Mouse (Mus musculus): ENCODE data around the gene Serp2. TPM values are rescaled to one million over a fixed set of nuclear protein-coding genes. Genes with fewer than 3 reads are reported as not detected.
A peak's percentile ranks its signal among the peaks of the same experiment; 100 is the strongest.

The Serp2 gene
- total RNA-seq, 1 experiment = 3.5 TPM

GRCm38 (mm10) chr14:76599706-76600105 is 43.0 kb upstream of the Serp2 start:
- in situ Hi-C loops (cut with MboI; ENCODE audit: low sequenced_read_pairs in 2 of 2, unreplicated experiment in 2 of 2) = no loop called here
- no peak overlapping the region for H3K27ac ChIP-seq (ENCODE audit: insufficient read depth, low read depth, low read length, poor library complexity, severe bottlenecking)
- TF ChIP-seq HCFC1 (IDR thresholded peaks at IDR 0.05; ENCODE audit: borderline replicate concordance, insufficient read depth, low read length) = no peak
- no peak for TF ChIP-seq ZC3H11A (IDR thresholded peaks at IDR 0.05; ENCODE audit: borderline replicate concordance, low read depth, low read length)
- no peak for TF ChIP-seq ZNF384 (IDR thresholded peaks at IDR 0.05; ENCODE audit: low read depth, low read length)
- no peak for TF ChIP-seq CHD2 (IDR thresholded peaks at IDR 0.05; ENCODE audit: low read depth, low read length)
- no peak for TF ChIP-seq MAFK (IDR thresholded peaks at IDR 0.05; ENCODE audit: insufficient read depth, low read depth, low read length)
- no peaks in the 10 kb centered on the region for H3K36me3 ChIP-seq (ENCODE audit: control insufficient read depth, insufficient read depth, low read length, poor library complexity, severe bottlenecking)
- DNase-seq (ENCODE audit: low read depth, low spot score) = no peak
- H3K4me1 ChIP-seq (ENCODE audit: control insufficient read depth in 2 of 2, insufficient read depth in 2 of 2, low read length in 2 of 2, poor library complexity in 1 of 2) = peaks cover 0 to 15% of the 10 kb centered on the region in 2 experiments; a peak in 3 of 4 replicates
- H3K4me3 ChIP-seq (ENCODE audit: insufficient read depth in 1 of 2, low read depth in 1 of 2, low read length in 2 of 2, poor library complexity in 1 of 2, severe bottlenecking in 1 of 2) = no peak overlapping the region
- H3K9ac ChIP-seq (ENCODE audit: insufficient read depth, low read depth, low read length, poor library complexity, severe bottlenecking) = no peak overlapping the region
- H3K9me3 ChIP-seq (ENCODE audit: control insufficient read depth, insufficient read depth, low read depth, low read length) = no peaks in the 10 kb centered on the region

GRCm38 (mm10) chr14:76598518-76599216 is 42.0 kb upstream of the Serp2 start:
- peak; percentile 43 for DNase-seq (ENCODE audit: low read depth, low spot score)
- Histone ChIP-seq H3K36me3 (ENCODE audit: control insufficient read depth, insufficient read depth, low read length, poor library complexity, severe bottlenecking) (no peaks in the 10 kb centered on the region), H3K9me3 (ENCODE audit: control insufficient read depth, insufficient read depth, low read depth, low read length) (no peaks in the 10 kb centered on the region), H3K4me3 (ENCODE audit: insufficient read depth in 1 of 2, low read depth in 1 of 2, low read length in 2 of 2, poor library complexity in 1 of 2, severe bottlenecking in 1 of 2) (peak overlapping the region; percentile 18 to 60), H3K4me1 (ENCODE audit: control insufficient read depth in 2 of 2, insufficient read depth in 2 of 2, low read length in 2 of 2, poor library complexity in 1 of 2) (peaks cover 0 to 15% of the 10 kb centered on the region in 2 experiments; a peak in 3 of 4 replicates), H3K9ac (ENCODE audit: insufficient read depth, low read depth, low read length, poor library complexity, severe bottlenecking) (peak overlapping the region; percentile 60), H3K27ac (ENCODE audit: insufficient read depth, low read depth, low read length, poor library complexity, severe bottlenecking) (peak overlapping the region; percentile 70)
- no peak for TF ChIP-seq CHD2 (IDR thresholded peaks at IDR 0.05; ENCODE audit: low read depth, low read length)
- TF ChIP-seq MAFK (IDR thresholded peaks at IDR 0.05; ENCODE audit: insufficient read depth, low read depth, low read length) = no peak
- TF ChIP-seq HCFC1 (IDR thresholded peaks at IDR 0.05; ENCODE audit: borderline replicate concordance, insufficient read depth, low read length) = no peak
- TF ChIP-seq ZC3H11A (IDR thresholded peaks at IDR 0.05; ENCODE audit: borderline replicate concordance, low read depth, low read length) = no peak
- no peak for TF ChIP-seq ZNF384 (IDR thresholded peaks at IDR 0.05; ENCODE audit: low read depth, low read length)
- in situ Hi-C loops (cut with MboI; ENCODE audit: low sequenced_read_pairs in 2 of 2, unreplicated experiment in 2 of 2) = no loop called here

GRCm38 (mm10) chr14:76597751-76598150 is 41.1 kb upstream of the Serp2 start:
- TF ChIP-seq MAFK (IDR thresholded peaks at IDR 0.05; ENCODE audit: insufficient read depth, low read depth, low read length) = no peak
- no peak for TF ChIP-seq ZC3H11A (IDR thresholded peaks at IDR 0.05; ENCODE audit: borderline replicate concordance, low read depth, low read length)
- no peak for TF ChIP-seq ZNF384 (IDR thresholded peaks at IDR 0.05; ENCODE audit: low read depth, low read length)
- no peak for TF ChIP-seq CHD2 (IDR thresholded peaks at IDR 0.05; ENCODE audit: low read depth, low read length)
- Histone ChIP-seq H3K4me1 (ENCODE audit: control insufficient read depth in 2 of 2, insufficient read depth in 2 of 2, low read length in 2 of 2, poor library complexity in 1 of 2) (peaks cover 0 to 17% of the 10 kb centered on the region in 2 experiments; a peak in 3 of 4 replicates), H3K36me3 (ENCODE audit: control insufficient read depth, insufficient read depth, low read length, poor library complexity, severe bottlenecking) (no peaks in the 10 kb centered on the region), H3K4me3 (ENCODE audit: insufficient read depth in 1 of 2, low read depth in 1 of 2, low read length in 2 of 2, poor library complexity in 1 of 2, severe bottlenecking in 1 of 2) (no peak overlapping the region), H3K9me3 (ENCODE audit: control insufficient read depth, insufficient read depth, low read depth, low read length) (no peaks in the 10 kb centered on the region), H3K9ac (ENCODE audit: insufficient read depth, low read depth, low read length, poor library complexity, severe bottlenecking) (no peak overlapping the region), H3K27ac (ENCODE audit: insufficient read depth, low read depth, low read length, poor library complexity, severe bottlenecking) (no peak overlapping the region)
- DNase-seq (ENCODE audit: low read depth, low spot score) = no peak
- in situ Hi-C loops (cut with MboI; ENCODE audit: low sequenced_read_pairs in 2 of 2, unreplicated experiment in 2 of 2) = no loop called here

- H3K9ac ChIP-seq (ENCODE audit: insufficient read depth, low read depth, low read length, poor library complexity, severe bottlenecking) = no peak overlapping the region
- no peaks in the 10 kb centered on the region for H3K36me3 ChIP-seq (ENCODE audit: control insufficient read depth, insufficient read depth, low read length, poor library complexity, severe bottlenecking)
- DNase-seq (ENCODE audit: low read depth, low spot score) = no peak
- H3K9me3 ChIP-seq (ENCODE audit: control insufficient read depth, insufficient read depth, low read depth, low read length) = no peaks in the 10 kb centered on the region
- in situ Hi-C loops (cut with MboI; ENCODE audit: low sequenced_read_pairs in 2 of 2, unreplicated experiment in 2 of 2) = no loop called here
- H3K4me3 ChIP-seq (ENCODE audit: insufficient read depth in 1 of 2, low read depth in 1 of 2, low read length in 2 of 2, poor library complexity in 1 of 2, severe bottlenecking in 1 of 2) = no peak overlapping the region
- peaks cover 0 to 17% of the 10 kb centered on the region in 2 experiments; a peak in 3 of 4 replicates for H3K4me1 ChIP-seq (ENCODE audit: control insufficient read depth in 2 of 2, insufficient read depth in 2 of 2, low read length in 2 of 2, poor library complexity in 1 of 2)
- TF ChIP-seq ZNF384 (IDR thresholded peaks at IDR 0.05; ENCODE audit: low read depth, low read length) = no peak
- TF ChIP-seq CHD2 (IDR thresholded peaks at IDR 0.05; ENCODE audit: low read depth, low read length) = no peak
- no peak for TF ChIP-seq ZC3H11A (IDR thresholded peaks at IDR 0.05; ENCODE audit: borderline replicate concordance, low read depth, low read length)
- TF ChIP-seq HCFC1 (IDR thresholded peaks at IDR 0.05; ENCODE audit: borderline replicate concordance, insufficient read depth, low read length) = no peak
- no peak for TF ChIP-seq MAFK (IDR thresholded peaks at IDR 0.05; ENCODE audit: insufficient read depth, low read depth, low read length)
- H3K27ac ChIP-seq (ENCODE audit: insufficient read depth, low read depth, low read length, poor library complexity, severe bottlenecking) = no peak overlapping the region
Measured at GRCm38 (mm10) chr14:76595048-76595859, 38.6 kb upstream of the Serp2 start.

All from ES-E14 (cell line).